Mouse (Mus musculus): ENCODE data around the gene Slc12a9.

Gene Slc12a9

GRCm38 (mm10) chr5:137346388-137346787 lies 13.0 kb upstream of the Slc12a9 start:
- DNase-seq (ENCODE audit: low read depth): no peak

- no peak for DNase-seq (ENCODE audit: low read depth)
These were observed 12.4 kb upstream of the Slc12a9 start for GRCm38 (mm10) chr5:137345821-137346220.

GRCm38 (mm10) chr5:137343869-137344268 lies 10.5 kb upstream of the Slc12a9 start:
- DNase-seq (ENCODE audit: low read depth): no peak

GRCm38 (mm10) chr5:137343412-137343811 lies 10.0 kb upstream of the Slc12a9 start:
- no peak for DNase-seq (ENCODE audit: low read depth)

GRCm38 (mm10) chr5:137342407-137343012 lies 9.1 kb upstream of the Slc12a9 start:
- DNase-seq (ENCODE audit: low read depth): no peak

GRCm38 (mm10) chr5:137340222-137340621 lies 6.8 kb upstream of the Slc12a9 start:
- no peak for DNase-seq (ENCODE audit: low read depth)

- DNase-seq (ENCODE audit: low read depth): no peak
These were observed 6.0 kb upstream of the Slc12a9 start for GRCm38 (mm10) chr5:137339290-137339979.

- no peak for DNase-seq (ENCODE audit: low read depth)
These were observed 5.4 kb upstream of the Slc12a9 start for GRCm38 (mm10) chr5:137338663-137339289.

- peak; percentile 83 for DNase-seq (ENCODE audit: low read depth)
These were observed 4.9 kb upstream of the Slc12a9 start for GRCm38 (mm10) chr5:137338256-137338655.

- no peak for DNase-seq (ENCODE audit: low read depth)
These were observed 3.8 kb upstream of the Slc12a9 start for GRCm38 (mm10) chr5:137337190-137337589.

- no peak for DNase-seq (ENCODE audit: low read depth)
These were observed 1.7 kb upstream of the Slc12a9 start for GRCm38 (mm10) chr5:137335066-137335465.

GRCm38 (mm10) chr5:137334317-137334716 lies 920 bp upstream of the Slc12a9 start:
- no peak for DNase-seq (ENCODE audit: low read depth)

GRCm38 (mm10) chr5:137332857-137333511 lies 413 bp downstream of the Slc12a9 start:
- no peak for DNase-seq (ENCODE audit: low read depth)

GRCm38 (mm10) chr5:137330910-137331309 lies 2.5 kb downstream of the Slc12a9 start:
- DNase-seq (ENCODE audit: low read depth): no peak

- DNase-seq (ENCODE audit: low read depth): no peak
These were observed 12.4 kb downstream of the Slc12a9 start for GRCm38 (mm10) chr5:137320996-137321395.

- DNase-seq (ENCODE audit: low read depth): no peak
These were observed 14.8 kb downstream of the Slc12a9 start for GRCm38 (mm10) chr5:137318570-137318969.

- DNase-seq (ENCODE audit: low read depth): no peak
These were observed 16.0 kb downstream of the Slc12a9 start for GRCm38 (mm10) chr5:137317361-137317760.

GRCm38 (mm10) chr5:137315084-137315903 lies 18.1 kb downstream of the Slc12a9 start:
- no peak for DNase-seq (ENCODE audit: low read depth)

- no peak for DNase-seq (ENCODE audit: low read depth)
These were observed 19.0 kb downstream of the Slc12a9 start, which contains the start of gene Trip6 for GRCm38 (mm10) chr5:137314193-137315083. Trip6 (minus strand) TSS chr5:137314404.

- DNase-seq (ENCODE audit: low read depth): no peak
These were observed 19.8 kb downstream of the Slc12a9 start for GRCm38 (mm10) chr5:137313466-137314192.
